ENCODE assay signal across 15 mouse cellular contexts in genomic region chr3:158369169-158369568, GRCm38 (mm10).
"Had no signal": no experiment of that assay in that cellular context is flagged by ENCODE, and none has a peak within 500 bp of the region (broad histone marks: within the 10 kb centered on the region; RNA-seq: fewer than 3 reads in every experiment).

No protein-coding gene starts in this region.

- H3K27ac ChIP-seq: limb, embryonic 12.5 days; liver, embryonic 13.5 days; lung, embryonic 15.5 days; macrophage; midbrain, embryonic 15.5 days; neural tube, embryonic 12.5 days; stomach, embryonic 15.5 days had no signal

- H3K4me3 ChIP-seq: limb, embryonic 12.5 days; liver, embryonic 13.5 days; lung, embryonic 15.5 days; megakaryocyte, embryonic 14.5 days; midbrain, embryonic 15.5 days; neural tube, embryonic 12.5 days; stomach, embryonic 15.5 days had no signal

- DNase-seq: kidney, adult 11 months; kidney, postnatal 10 days; kidney, postnatal 4 days; liver; liver, embryonic 13.5 days; liver, postnatal 0 days; lung, postnatal 14 days; thymus, postnatal 4 days had no signal
